Mouse (Mus musculus) megakaryocyte, embryonic 14.5 days (primary cell): ENCODE data around the gene Adam6b.

Source experiments
- FLI1 ChIP-seq: IDR thresholded peaks from 2 replicates; pipeline ENCODE4 v1.6.1; 2012; ENCODE audit warnings: low read length, inconsistent platforms, mixed read lengths
- GATA1 ChIP-seq: IDR thresholded peaks from 3 replicates; pipeline ENCODE4 v1.6.1; 2012; ENCODE audit warnings: mixed read lengths, low read length, inconsistent platforms, borderline replicate concordance

DNA sequence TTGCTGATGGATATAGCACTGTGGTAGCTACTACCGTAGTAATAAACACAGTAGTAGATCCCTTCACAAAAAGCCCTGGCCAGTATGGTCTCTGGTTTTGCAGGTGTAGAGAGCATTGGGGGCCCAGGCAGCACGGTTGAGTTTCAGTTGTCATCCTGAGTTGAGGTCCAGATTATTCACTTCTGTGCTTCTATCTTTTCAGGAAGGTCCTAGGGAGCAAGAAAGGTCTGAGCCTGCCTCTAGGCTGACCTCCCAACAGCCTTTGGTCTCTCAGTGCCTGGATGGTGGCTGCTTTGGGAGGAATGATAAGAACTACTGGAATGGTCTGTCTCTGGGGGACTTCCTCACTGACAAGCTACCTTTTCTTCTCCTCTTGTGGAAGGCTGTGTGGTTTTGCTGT, 7.2 kb upstream of the Adam6b start:
- no peak for TF ChIP-seq GATA1
- TF ChIP-seq FLI1, result no peak
